Mouse (Mus musculus) urinary bladder, postnatal 4 days (tissue): ENCODE measurements around the gene Hoxc5.

ENCODE experiments used
- DNase-seq, 2 experiments: peaks; one replicate each; pipeline ENCODE4 v3.0.0; 2021 to 2022; ENCODE audit warnings: low spot score in 2 of 2

The Hoxc5 gene

DNA sequence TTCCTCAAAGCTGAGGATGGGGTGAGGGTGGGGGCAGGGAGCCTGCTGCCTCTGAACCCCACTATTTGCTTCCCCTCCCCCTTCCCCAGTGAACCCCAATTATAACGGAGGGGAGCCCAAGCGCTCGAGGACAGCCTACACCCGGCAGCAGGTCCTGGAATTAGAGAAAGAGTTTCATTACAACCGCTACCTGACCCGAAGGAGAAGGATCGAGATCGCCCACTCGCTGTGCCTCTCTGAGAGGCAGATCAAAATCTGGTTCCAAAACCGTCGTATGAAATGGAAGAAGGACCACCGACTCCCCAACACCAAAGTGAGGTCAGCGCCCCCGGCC, 68.3 kb downstream of the Hoxc5 start:
- no peak for DNase-seq

DNA sequence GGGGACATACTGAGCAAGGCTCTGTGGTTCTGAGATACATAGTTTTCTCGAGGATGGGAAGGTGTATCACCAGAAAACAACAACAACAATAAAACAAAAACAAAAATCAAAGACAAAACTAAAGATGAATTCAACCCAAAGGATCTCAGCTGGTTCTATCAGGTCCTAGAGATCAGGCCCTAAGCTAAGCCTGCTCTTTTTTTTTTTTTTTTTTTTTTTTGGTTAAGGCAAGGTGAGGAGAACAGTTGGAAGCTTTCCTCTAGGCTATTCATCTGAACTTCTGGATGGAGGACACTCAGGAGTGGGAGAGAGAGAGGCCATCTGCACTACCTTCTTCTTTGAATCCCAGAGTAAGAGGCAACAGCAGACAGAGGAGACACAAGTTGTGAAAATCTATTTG, 70.3 kb downstream of the Hoxc5 start:
- DNase-seq: no peak

DNA sequence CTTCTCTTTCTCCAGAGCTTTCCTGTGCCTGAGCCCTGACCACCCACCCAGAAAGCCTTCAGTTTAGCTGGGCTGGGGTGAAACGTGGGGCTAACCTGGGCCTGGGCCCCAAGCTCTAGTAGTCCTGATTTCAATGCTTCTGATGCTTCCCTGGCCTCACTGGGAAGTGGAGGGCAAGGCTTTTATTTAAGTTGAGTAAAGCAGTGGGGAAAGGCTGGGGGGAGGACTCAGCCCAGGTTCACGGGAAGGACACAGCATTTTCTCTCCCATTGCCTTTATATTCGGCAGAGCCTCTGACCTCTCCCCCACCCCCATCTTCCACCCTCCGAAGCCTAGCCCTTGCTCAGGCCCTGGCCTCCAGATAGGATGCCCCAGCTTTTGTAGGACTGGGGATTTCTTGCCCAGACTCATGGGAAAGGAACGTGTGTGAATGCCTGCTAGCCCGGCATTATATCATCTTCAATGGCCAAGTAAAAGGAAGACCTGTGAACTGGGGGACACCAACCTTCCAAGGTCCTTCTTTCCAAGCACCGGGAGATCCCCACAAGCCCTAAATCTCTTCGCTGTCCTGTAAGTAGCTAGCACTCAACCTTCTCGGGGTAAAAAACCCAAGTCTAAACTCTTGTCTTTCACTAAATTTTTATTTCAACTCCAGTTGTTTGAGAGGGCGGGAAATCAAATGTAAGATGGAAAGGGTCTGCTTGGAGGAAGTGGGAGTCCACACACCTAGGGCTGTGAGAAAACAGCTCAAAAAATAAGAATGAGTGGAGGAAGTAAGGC, 71.6 kb downstream of the Hoxc5 start:
- DNase-seq: no peak

DNA sequence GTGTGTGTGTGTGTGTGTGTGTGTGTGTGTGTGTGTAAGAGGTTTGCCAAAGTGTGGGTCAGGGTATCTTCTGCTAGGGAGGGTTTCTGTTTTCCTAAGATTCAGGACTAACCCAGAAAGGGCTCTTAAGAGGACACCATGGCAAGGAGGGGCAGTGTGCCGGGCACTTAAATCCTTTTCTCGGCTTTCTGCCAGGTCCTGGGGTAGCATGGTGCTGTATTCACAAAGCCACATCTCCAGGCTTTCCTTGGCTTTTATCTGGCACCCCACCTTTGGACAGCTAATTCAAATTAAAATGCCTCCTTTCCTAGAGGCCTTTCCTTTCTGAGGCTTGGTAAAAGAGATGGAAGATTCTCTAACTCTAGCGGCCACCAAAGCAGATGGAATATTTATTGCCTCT, 72.4 kb downstream of the Hoxc5 start:
- DNase-seq: no peak

DNA sequence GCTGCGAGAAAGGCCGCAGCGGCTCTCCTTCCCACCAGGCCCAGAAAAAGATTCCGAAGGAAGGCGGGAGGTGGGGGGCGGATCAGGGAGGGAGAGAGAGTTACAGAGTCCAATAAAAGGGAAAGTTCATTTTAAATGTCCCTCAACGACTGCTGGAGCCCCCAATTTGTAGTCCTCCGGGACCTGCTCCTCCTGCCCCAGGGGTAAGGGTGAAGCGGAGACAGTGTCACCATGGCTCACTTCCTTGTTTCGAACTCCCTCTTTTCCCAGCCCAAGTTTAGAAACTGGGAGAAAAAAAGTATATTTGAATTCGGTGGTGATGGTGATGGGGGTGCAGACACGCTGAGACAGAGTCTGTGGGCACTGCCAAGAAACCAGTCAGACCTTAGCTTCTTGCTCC, 73.4 kb downstream of the Hoxc5 start:
- DNase-seq: no peak

DNA sequence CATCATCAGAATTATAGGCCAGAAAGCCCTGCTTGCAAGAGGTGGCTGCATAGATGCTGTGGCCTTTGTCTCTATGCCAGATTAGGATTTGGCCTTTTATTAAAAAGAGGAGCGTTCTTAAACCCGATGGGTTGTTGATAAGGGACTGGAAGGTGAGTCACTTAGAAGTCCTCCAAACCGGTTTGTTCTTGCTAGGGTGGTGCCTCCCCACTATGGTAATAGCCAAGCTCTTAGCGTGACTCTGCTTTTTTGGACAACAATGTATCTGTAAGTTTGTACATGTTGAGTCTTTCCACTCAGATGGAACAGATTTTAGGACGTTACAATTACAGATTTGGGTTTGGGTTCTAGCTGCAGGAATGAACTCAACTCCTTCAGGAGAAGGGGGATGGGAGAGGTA, 74.4 kb downstream of the Hoxc5 start:
- no peak for DNase-seq

DNA sequence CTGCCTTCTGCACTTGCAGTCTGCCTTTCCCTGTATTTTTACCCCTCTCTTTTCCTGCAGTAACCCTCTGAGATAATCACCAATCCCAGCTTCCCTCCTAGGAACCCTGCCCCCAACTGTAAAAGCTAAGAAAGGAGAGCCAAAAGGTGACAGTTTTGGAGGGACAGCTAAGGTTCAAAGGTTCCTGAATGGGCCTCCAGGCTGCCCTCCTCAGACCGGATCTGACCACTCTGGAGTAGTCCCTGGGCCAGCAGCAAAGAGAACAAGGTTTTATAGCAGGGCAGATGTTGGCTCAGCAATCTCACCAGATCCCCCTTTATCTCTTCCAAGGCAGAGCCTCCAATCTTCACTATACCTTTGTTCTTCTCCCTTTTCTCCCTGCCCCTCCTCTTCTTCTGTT, 75.0 kb downstream of the Hoxc5 start:
- no peak for DNase-seq

DNA sequence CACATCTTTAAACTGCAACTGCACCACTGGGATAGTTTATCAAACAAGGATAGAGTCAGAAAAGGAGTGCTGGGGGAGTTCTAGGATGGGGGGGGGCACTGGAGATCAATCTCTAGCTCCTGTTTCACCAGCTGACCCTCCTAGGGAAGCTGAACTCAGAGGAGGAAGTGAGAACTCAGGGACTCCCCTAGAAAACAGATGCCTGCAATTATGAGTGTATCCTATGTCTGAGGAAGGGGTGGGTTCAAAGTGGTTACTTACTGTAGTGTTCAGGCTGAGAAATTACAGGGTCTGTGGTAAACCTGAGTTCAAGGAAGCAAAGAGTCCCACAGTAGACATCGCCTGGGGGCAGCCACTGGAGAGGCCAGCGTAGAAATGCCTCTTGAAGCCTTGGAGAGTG, 84.4 kb downstream of the Hoxc5 start:
- no peak for DNase-seq

DNA sequence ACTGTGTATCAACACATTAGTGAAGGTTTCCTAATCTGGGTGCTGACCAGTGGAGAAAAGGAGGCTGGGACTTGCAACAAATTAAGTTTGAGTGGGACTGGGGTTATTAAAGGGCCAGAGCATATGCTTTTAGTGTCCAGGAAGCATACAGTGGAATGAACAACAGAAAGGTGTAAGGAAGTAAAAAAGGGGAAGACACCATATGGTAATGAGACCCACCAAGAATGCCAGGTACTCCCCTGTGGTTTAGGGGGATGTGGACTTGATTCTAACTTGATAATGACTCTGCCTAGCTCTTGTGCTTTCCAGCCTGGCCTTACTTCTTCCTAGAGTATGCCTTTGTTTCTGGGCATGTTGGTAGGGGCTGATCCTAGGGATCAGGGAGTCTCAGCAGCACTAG, 86.0 kb downstream of the Hoxc5 start:
- DNase-seq: no peak

DNA sequence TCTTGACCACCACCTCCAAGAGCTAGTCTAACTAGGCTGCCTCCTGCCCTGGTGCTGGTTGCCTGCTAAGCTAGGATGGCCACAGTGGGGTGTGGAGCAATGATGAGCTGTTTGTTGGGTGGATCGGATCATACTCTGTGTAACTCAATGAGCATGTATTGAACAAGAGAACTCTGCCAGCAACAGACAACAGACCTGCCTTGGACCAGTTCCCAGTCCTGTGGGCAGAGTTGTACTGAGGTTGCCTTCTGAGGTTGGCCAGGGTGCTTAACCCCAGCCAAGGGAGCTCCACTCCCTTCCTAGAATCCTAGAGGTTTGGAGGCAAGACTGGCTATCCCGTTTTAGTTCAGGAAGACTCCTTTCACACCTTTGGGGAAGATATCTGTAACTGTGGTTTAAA, 89.2 kb downstream of the Hoxc5 start:
- DNase-seq: no peak

DNA sequence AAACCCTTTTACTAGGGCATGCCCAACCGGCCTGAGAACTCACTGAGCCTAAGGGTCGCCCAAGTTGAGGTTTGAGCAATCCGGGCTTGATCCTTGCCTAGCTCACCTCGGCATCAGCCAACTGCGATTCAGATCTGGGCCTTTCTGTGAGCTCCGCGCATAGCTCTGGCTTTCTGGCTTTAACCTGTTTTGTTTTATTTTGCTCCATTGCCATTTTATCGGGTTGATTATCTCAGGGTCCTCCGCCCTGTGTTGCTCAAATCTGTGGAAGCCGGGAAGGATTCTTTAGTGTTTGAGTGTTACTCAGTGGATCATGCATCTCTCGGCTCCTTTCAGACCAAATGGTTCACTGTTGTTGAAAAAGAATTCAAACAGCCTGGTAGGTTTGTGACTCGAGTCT, 91.5 kb downstream of the Hoxc5 start:
- no peak for DNase-seq

DNA sequence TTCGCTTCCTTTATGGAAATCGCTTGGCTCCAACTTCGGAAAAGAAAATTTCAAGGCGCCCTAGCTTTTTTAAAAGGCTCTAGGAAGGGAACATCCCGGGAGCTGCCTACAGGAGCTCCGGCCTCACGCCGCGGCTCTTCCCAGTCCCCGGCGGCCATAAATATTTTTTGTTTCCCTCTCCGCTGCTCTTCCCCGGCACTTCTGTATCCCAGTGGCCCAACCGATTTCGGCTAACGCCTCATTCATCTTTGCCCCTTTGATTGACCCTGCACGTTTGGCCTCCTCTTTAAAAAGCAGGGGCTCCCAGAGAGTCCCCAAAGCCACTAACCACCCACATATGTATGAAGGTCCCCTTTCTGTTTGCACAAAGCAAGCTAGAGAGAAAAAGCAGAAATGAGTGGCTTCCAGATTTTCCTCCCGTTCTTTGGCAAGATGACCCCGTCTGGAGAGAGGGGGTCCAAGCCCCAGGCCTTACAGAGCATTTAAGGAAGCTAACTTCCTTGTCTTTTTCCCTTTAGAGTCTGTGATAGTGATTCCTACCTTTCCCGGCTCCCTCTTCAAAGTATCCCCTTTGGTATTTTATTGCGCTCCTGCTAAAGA, 92.2 kb downstream of the Hoxc5 start:
- DNase-seq: no peak

DNA sequence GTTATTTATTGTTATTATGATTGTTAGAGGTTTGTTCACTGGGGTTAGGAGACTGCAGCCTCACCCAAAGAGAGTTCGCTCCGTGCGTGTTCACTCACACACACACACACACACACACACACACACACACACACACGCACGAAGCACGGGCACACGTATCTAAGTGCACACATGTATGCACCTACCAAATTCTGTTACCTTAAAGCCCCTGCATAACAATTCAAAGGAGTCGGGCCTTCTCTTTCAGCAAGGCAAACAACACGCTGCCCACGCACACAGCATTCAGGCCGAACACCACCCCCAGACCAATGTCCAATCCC, 92.7 kb downstream of the Hoxc5 start:
- no peak for DNase-seq

DNA sequence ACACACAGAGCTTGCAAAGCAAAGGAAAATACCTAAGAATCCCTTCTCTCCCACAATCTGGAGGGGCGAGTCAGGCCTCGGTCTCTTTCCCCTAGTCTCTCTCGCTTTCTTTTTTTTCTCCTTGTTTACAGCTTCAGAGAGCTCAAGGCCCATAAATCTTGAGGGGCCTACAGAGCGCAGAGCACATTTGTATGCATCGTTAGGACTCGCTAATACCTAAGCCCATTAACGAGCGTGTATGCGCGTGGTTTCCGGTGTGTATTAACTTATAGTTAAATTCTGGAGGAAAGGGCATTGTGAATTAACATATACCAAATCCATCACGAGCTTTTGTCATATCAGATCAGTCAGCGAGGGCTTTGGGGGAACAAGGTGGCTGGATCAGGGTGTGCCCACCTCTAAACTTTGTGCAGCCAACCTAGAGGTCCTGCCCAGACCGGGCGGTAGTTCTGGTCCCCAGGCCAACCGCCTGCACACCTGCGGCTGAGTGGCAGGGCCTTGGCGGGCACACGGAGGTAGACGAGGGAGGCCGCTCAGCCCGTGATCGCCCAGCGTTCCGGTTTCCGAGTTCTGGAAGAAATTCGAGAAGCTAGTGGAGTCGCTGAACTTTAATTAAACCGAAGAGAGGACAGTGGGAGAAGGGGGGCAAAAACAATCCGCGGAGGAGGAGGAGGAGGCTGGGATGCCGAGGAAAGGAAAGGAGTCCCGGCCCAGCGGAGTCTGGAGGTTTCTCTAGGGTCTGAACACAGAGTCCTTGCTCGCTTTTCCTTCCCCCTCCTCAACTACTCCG, 93.3 kb downstream of the Hoxc5 start:
- peak in 1 of 2 experiments; percentile 37 for DNase-seq

DNA sequence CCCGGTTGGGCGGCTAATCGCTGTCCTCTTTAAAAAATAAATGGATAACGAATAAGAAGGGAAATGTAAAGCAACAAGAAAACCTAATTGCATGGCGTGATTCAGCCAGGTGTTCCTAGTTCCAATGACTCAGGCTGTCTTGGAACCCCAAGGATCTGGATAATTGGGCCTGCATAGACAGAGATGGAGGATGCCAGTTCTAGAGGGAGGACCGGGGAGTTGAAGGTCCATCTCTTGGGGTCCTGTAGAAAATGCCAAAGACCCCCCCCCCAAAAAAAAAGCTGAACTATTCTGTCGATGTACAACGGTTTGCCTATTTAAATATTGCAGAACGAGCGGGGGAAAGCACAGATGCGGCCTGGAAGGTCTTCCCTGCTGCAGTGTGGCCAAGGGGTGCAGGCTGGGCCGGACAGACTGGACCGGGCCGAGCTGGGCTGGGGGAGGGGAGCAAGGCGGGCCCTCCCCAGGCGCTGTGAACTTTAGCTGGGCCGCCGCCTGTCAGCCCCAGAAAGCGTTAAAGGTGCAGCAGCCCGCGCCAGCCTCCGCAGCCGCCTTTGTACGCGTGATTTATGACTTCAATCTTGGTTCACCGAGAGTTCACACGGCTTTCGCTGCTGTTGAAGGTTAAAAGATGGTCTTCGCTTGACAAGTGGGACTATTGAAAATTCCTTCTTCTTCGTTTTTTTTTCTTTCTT, 94.0 kb downstream of the Hoxc5 start:
- DNase-seq: peak; percentile 46 to 68

DNA sequence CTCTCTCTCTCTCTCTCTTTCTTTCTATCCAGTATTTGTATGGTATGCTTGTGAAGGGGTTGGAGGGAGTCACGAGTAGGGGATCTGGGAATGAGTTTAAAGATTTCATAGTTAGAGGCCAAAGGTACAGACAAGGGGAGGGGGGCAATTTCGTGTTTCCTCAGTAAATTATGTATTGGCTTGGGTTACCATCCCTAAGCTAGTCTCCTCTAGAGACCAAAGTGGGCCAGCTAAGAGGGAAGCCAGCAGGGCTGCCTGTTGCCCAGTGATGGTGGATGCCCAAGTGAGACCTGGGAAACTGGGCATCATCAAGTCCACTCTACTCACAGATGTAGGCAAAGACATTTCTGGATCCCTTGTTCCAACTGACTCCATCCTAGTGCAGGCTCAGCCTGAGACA, 94.7 kb downstream of the Hoxc5 start:
- no peak for DNase-seq

DNA sequence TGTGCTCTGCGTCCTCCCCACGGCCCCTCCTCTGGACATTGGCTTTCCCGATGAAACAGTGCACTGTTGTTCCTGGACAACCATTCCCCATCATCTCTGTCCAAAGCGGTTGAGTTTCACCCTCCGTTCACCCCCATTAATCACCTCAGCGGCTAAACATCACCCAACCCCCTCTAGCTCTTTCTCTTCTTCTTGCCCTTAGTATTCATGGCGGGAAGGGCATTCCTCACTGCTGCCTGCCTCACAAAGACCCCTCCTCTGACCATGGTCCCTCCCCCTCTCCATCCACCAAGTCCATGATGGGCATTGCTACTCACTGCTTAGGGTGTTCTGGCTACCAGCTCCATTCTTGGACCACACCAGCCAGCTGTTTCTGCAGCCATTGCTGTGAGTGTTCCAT, 98.4 kb downstream of the Hoxc5 start:
- DNase-seq: no peak
